Mouse (Mus musculus): Measurements from ENCODE around the gene A430078G23Rik. TPM values are rescaled to one million over a fixed set of nuclear protein-coding genes. Genes with fewer than 3 reads are reported as not detected.

The A430078G23Rik gene
- 82.3 TPM for polyA plus RNA-seq (2017; shearing (Covaris generic))

GRCm38 (mm10) chr8:3353189-3353810, at the start of gene A430078G23Rik:
Gene A430078G23Rik, plus strand, starts transcription at chr8:3353415.

GRCm38 (mm10) chr8:3392771-3393710, 39.8 kb downstream of the A430078G23Rik start, which contains the start of gene Arhgef18:
Gene Arhgef18, plus strand, starts transcription at chr8:3393006.

Other genes starting within 250 kb of the A430078G23Rik start
- gene Insr, start 73.8 kb upstream of the A430078G23Rik start, polyA plus RNA-seq (2017; shearing (Covaris generic)): 25.0 TPM
- gene Arhgef18, start 39.6 kb downstream of the A430078G23Rik start, polyA plus RNA-seq (2017; shearing (Covaris generic)): 47.6 TPM
- 6.5 TPM for gene Pex11g, start 114.3 kb downstream of the A430078G23Rik start, polyA plus RNA-seq (2017; shearing (Covaris generic))
- not detected for gene Tex45, start 117.4 kb downstream of the A430078G23Rik start, polyA plus RNA-seq (2017; shearing (Covaris generic))
- 3.1 TPM for gene Zfp358, start 139.7 kb downstream of the A430078G23Rik start, polyA plus RNA-seq (2017; shearing (Covaris generic))
- 20.7 TPM for gene Mcoln1, start 147.0 kb downstream of the A430078G23Rik start, polyA plus RNA-seq (2017; shearing (Covaris generic))
- 55.6 TPM for gene Pnpla6, start 162.0 kb downstream of the A430078G23Rik start, polyA plus RNA-seq (2017; shearing (Covaris generic))
- not detected for gene C330021F23Rik, start 214.6 kb downstream of the A430078G23Rik start, polyA plus RNA-seq (2017; shearing (Covaris generic))
- gene Camsap3, start 233.9 kb downstream of the A430078G23Rik start, polyA plus RNA-seq (2017; shearing (Covaris generic)): 0.06 TPM

Data from CD4-positive, CD25-positive, alpha-beta regulatory T cell, adult 9 weeks (primary cell).